Mouse (Mus musculus) embryonic fibroblast, embryonic 13.5 days (primary cell): ENCODE measurements around the gene Cyp2t4.

Source experiments
- CTCF ChIP-seq: IDR thresholded peaks from 2 replicates; pipeline ENCODE4 v1.5.1; 2011; ENCODE audit warnings: mild to moderate bottlenecking, control low read depth, low read length, moderate library complexity, borderline replicate concordance; ENCODE audit not compliant: insufficient read depth
- POLR2A ChIP-seq: IDR thresholded peaks from 2 replicates; pipeline ENCODE4 v1.6.1; 2011; ENCODE audit warnings: low read depth, mild to moderate bottlenecking, control low read depth, low read length, moderate library complexity

DNA sequence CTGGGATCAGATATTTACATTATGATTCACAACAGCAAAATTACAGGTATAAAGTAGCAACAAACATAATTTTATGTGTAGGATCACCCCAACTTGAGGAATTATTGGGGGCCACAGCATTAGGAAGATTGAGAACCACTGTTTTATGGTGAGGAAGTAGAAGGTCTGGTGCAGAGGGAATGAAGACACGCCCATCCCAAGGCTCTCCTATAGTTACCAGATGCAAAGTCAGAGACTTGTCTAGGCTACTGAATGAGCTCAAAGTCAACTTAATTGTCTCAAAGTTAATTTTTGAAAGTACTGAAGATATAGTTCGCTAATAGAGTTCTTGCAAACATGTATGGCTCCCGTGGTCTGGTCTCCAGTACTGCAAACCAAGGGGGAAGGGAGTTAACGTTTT lies 19.8 kb upstream of the Cyp2t4 start:
- TF ChIP-seq CTCF (no peak), POLR2A (no peak)
